Mouse (Mus musculus): ENCODE measurements around the gene Fam173a. TPM values are rescaled to one million over a fixed set of nuclear protein-coding genes. Genes with fewer than 3 reads are reported as not detected.
A peak's percentile ranks its signal among the peaks of the same experiment; 100 is the strongest.

The Fam173a gene
- polyA plus RNA-seq, 1 experiment from 2014 or later, result 93.8 TPM

GRCm38 (mm10) chr17:25830806-25831431 is 38.2 kb upstream of the Fam173a start:
- H3K9me3 ChIP-seq (ENCODE audit: control insufficient read depth, low read length), result no peaks in the 10 kb centered on the region
- ATAC-seq (replicated peaks; ENCODE audit: low FRiP score, low TSS enrichment, low read depth) (no peak), DNase-seq (ENCODE audit: low spot score) (no peak)
- no peaks in the 10 kb centered on the region for H3K27me3 ChIP-seq (replicated peaks; ENCODE audit: control insufficient read depth, insufficient read depth, low read length)
- H3K4me1 ChIP-seq (replicated peaks; ENCODE audit: control insufficient read depth, insufficient read depth, low read length), result peaks cover 44% of the 10 kb centered on the region
- no peak overlapping the region for H3K4me3 ChIP-seq (ENCODE audit: low read depth, low read length)
- 84% methylated on average over 14 of the region's 14 CpGs for WGBS
- peaks cover 46% of the 10 kb centered on the region for H3K36me3 ChIP-seq (ENCODE audit: control insufficient read depth, insufficient read depth, low read length)
- peak overlapping the region; percentile 97; the same call in 1 of the 2 replicates for H3K4me2 ChIP-seq (ENCODE audit: low read length)
- H3K9ac ChIP-seq (ENCODE audit: low read length), result no peak overlapping the region
- no peak overlapping the region for H3K27ac ChIP-seq (ENCODE audit: low read depth)

DNA sequence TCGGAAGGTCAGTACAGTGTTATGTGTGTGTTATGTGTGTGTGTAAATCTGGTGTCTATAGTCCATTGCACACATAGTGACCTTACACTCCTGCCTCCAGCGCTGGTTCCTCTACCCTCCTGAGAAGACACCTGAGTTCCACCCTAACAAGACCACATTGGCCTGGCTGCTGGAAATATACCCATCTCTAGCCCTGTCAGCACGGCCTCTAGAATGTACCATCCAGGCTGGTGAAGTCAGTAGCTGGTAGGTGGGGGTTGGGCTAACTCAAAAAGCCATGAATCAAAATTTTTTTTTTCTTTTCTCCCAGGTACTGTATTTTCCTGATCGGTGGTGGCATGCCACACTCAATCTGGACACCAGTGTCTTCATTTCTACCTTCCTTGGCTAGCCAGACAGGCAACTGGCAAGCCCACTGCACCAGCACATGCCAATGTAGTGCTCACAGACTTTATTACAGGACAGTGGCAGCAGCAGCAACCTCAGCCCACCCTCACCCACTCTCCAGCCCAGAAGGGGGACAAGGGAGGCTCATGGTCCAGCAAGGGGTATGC is 37.6 kb upstream of the Fam173a start:
- WGBS, result 77% methylated on average over 4 of the region's 4 CpGs
- Histone ChIP-seq H3K9me3 (ENCODE audit: control insufficient read depth, low read length) (no peaks in the 10 kb centered on the region), H3K4me1 (replicated peaks; ENCODE audit: control insufficient read depth, insufficient read depth, low read length) (peaks cover 44% of the 10 kb centered on the region), H3K9ac (ENCODE audit: low read length) (no peak overlapping the region; the same call in 1 of the 2 replicates), H3K4me3 (ENCODE audit: low read depth, low read length) (no peak overlapping the region), H3K27me3 (replicated peaks; ENCODE audit: control insufficient read depth, insufficient read depth, low read length) (no peaks in the 10 kb centered on the region), H3K36me3 (ENCODE audit: control insufficient read depth, insufficient read depth, low read length) (peaks cover 49% of the 10 kb centered on the region), H3K27ac (ENCODE audit: low read depth) (no peak overlapping the region), H3K4me2 (ENCODE audit: low read length) (peak overlapping the region; percentile 85)
- no peak for ATAC-seq (replicated peaks; ENCODE audit: low FRiP score, low TSS enrichment, low read depth)
- DNase-seq (ENCODE audit: low spot score), result no peak

- H3K36me3 ChIP-seq (ENCODE audit: control insufficient read depth, insufficient read depth, low read length), result peaks cover 45% of the 10 kb centered on the region
- ATAC-seq (replicated peaks; ENCODE audit: low FRiP score, low TSS enrichment, low read depth) (no peak), DNase-seq (ENCODE audit: low spot score) (no peak)
- H3K4me1 ChIP-seq (replicated peaks; ENCODE audit: control insufficient read depth, insufficient read depth, low read length), result peaks cover 47% of the 10 kb centered on the region
- H3K9ac ChIP-seq (ENCODE audit: low read length), result peak overlapping the region; percentile 68
- 38% methylated on average over 8 of the region's 8 CpGs for WGBS
- peak overlapping the region; percentile 85 for H3K4me2 ChIP-seq (ENCODE audit: low read length)
- peak overlapping the region; percentile 69 for H3K4me3 ChIP-seq (ENCODE audit: low read depth, low read length)
- H3K9me3 ChIP-seq (ENCODE audit: control insufficient read depth, low read length), result no peaks in the 10 kb centered on the region
- peak overlapping the region; percentile 82 for H3K27ac ChIP-seq (ENCODE audit: low read depth)
- H3K27me3 ChIP-seq (replicated peaks; ENCODE audit: control insufficient read depth, insufficient read depth, low read length), result no peaks in the 10 kb centered on the region
These were observed 36.9 kb upstream of the Fam173a start for GRCm38 (mm10) chr17:25829558-25830017.

GRCm38 (mm10) chr17:25828712-25829557 is 36.2 kb upstream of the Fam173a start, which contains the start of gene Jmjd8:
Gene Jmjd8, plus strand, starts transcription at chr17:25828867.
- ATAC-seq (replicated peaks; ENCODE audit: low FRiP score, low TSS enrichment, low read depth) (peak; percentile 32), DNase-seq (ENCODE audit: low spot score) (peak; percentile 90)
- H3K4me3 ChIP-seq (ENCODE audit: low read depth, low read length), result peak within 1 kb of the TSS; percentile 69
- H3K27ac ChIP-seq (ENCODE audit: low read depth), result peak within 1 kb of the TSS; percentile 82
- H3K9me3 ChIP-seq (ENCODE audit: control insufficient read depth, low read length), result no peaks in the 10 kb centered on the region
- no peaks in the 10 kb centered on the region for H3K27me3 ChIP-seq (replicated peaks; ENCODE audit: control insufficient read depth, insufficient read depth, low read length)
- H3K9ac ChIP-seq (ENCODE audit: low read length), result peak within 1 kb of the TSS; percentile 68
- H3K36me3 ChIP-seq (ENCODE audit: control insufficient read depth, insufficient read depth, low read length), result peaks cover 45% of the 10 kb centered on the region
- H3K4me2 ChIP-seq (ENCODE audit: low read length), result peak within 1 kb of the TSS; percentile 85
- WGBS, result 1% methylated on average over 32 of the region's 32 CpGs
- peaks cover 47% of the 10 kb centered on the region for H3K4me1 ChIP-seq (replicated peaks; ENCODE audit: control insufficient read depth, insufficient read depth, low read length)

DNA sequence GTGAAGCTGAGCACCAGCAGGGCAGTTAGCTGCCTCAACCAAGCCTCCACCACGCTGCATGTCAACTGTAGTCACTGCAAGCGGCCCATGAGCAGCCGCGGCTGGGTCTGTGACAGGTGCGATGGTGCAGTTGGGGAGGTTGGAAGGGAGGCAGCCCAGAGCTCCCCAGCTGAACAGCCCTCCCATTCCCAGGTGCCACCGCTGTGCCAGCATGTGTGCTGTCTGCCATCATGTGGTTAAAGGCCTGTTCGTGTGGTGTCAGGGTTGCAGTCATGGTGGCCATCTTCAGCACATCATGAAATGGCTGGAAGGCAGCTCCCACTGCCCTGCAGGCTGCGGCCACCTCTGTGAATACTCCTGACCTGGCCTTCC is 35.5 kb upstream of the Fam173a start:
- DNase-seq (ENCODE audit: low spot score), result no peak
- 84% methylated on average over 8 of the region's 8 CpGs for WGBS
- H3K9ac ChIP-seq (ENCODE audit: low read length), result no peak overlapping the region
- H3K27ac ChIP-seq (ENCODE audit: low read depth), result peak overlapping the region; percentile 82
- ATAC-seq (replicated peaks; ENCODE audit: low FRiP score, low TSS enrichment, low read depth), result no peak
- peak overlapping the region; percentile 85 for H3K4me2 ChIP-seq (ENCODE audit: low read length)
- H3K4me3 ChIP-seq (ENCODE audit: low read depth, low read length), result peak overlapping the region; percentile 69
- H3K4me1 ChIP-seq (replicated peaks; ENCODE audit: control insufficient read depth, insufficient read depth, low read length), result peaks cover 45% of the 10 kb centered on the region
- H3K9me3 ChIP-seq (ENCODE audit: control insufficient read depth, low read length), result no peaks in the 10 kb centered on the region
- H3K36me3 ChIP-seq (ENCODE audit: control insufficient read depth, insufficient read depth, low read length), result peaks cover 45% of the 10 kb centered on the region
- H3K27me3 ChIP-seq (replicated peaks; ENCODE audit: control insufficient read depth, insufficient read depth, low read length), result no peaks in the 10 kb centered on the region

DNA sequence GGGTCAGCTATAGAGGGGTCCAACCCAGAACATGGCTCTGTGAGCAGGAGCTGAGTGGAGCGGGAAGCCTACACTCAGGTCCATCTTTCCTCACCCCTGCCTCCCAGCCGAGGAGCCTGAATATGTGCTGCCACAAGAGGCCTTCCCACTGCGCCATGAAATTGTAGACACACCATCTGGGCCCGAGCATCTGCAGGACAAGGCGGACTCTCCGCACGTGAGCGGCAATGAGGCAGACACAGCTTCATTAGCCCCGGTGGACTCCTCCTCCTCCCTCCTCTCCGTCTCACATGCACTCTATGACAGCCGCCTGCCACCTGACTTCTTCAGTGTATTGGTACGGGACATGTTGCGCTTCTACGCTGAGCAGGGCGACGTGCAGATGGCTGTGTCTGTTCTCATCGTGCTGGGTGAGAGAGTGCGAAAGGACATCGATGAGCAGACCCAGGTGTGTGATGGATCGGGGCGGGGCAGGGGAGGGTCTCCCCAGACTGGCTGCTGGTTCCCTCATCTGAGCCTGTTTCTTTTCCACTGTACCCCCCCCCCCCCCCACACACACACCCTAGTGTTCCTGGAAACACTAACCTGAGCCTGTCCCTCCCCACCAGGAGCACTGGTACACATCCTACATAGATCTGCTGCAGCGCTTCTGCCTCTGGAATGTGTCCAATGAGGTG is 35.0 kb upstream of the Fam173a start:
- 96% methylated on average over 22 of the region's 22 CpGs for whole genome bisulfite sequencing
- Histone ChIP-seq H3K27ac (ENCODE audit: low read depth) (no peak overlapping the region), H3K4me1 (replicated peaks; ENCODE audit: control insufficient read depth, insufficient read depth, low read length) (peaks cover 45% of the 10 kb centered on the region), H3K27me3 (replicated peaks; ENCODE audit: control insufficient read depth, insufficient read depth, low read length) (no peaks in the 10 kb centered on the region), H3K9me3 (ENCODE audit: control insufficient read depth, low read length) (no peaks in the 10 kb centered on the region), H3K4me2 (ENCODE audit: low read length) (no peak overlapping the region), H3K36me3 (ENCODE audit: control insufficient read depth, insufficient read depth, low read length) (peaks cover 45% of the 10 kb centered on the region), H3K4me3 (ENCODE audit: low read depth, low read length) (no peak overlapping the region), H3K9ac (ENCODE audit: low read length) (no peak overlapping the region)
- ATAC-seq (replicated peaks; ENCODE audit: low FRiP score, low TSS enrichment, low read depth) (no peak), DNase-seq (ENCODE audit: low spot score) (no peak)

DNA sequence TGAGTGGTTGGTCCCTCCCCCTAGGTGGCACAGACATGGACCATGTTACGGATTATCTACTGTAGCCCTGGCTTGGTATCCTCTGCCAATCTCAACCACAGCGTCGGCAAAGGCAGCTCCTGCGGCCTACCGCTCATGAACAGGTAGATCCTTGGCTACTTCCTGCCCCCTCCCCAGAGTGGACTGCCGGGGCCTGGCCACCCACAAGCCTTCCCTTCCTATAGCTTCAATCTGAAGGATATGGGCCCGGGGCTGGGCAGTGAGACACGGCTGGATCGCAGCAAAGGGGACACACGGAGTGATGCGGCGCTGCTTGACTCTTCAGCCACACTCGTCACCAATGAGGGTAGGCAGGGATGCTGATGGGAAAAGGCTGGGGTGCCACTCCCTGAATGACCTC is 34.3 kb upstream of the Fam173a start:
- DNase-seq (ENCODE audit: low spot score) (no peak), ATAC-seq (replicated peaks; ENCODE audit: low FRiP score, low TSS enrichment, low read depth) (no peak)
- Histone ChIP-seq H3K27ac (ENCODE audit: low read depth) (no peak overlapping the region), H3K27me3 (replicated peaks; ENCODE audit: control insufficient read depth, insufficient read depth, low read length) (no peaks in the 10 kb centered on the region), H3K9ac (ENCODE audit: low read length) (no peak overlapping the region), H3K4me1 (replicated peaks; ENCODE audit: control insufficient read depth, insufficient read depth, low read length) (peaks cover 44% of the 10 kb centered on the region), H3K4me2 (ENCODE audit: low read length) (no peak overlapping the region), H3K36me3 (ENCODE audit: control insufficient read depth, insufficient read depth, low read length) (peaks cover 45% of the 10 kb centered on the region), H3K9me3 (ENCODE audit: control insufficient read depth, low read length) (no peaks in the 10 kb centered on the region), H3K4me3 (ENCODE audit: low read depth, low read length) (no peak overlapping the region)
- 93% methylated on average over 13 of the region's 13 CpGs for WGBS

DNA sequence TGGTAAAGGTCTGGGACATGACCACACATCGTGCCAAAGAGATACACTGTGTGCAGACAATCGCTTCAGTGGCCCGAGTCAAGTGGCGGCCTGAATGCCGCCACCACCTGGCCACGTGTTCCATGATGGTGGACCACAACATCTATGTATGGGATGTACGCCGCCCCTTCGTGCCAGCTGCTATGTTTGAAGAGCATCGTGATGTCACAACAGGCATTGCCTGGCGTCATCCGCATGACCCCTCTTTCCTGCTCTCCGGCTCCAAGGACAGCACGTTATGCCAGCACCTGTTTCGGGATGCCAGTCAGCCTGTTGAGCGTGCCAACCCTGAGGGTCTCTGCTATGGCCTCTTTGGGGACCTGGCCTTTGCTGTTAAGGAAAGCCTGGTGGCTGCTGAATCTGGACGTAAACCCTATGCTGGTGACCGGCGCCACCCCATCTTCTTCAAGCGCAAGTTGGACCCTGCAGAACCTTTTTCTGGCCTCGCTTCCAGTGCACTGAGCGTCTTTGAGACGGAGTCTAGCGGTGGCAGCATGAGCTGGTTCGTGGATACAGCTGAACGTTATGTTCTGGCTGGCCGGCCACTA is 33.4 kb upstream of the Fam173a start:
- no peak overlapping the region for H3K4me3 ChIP-seq (ENCODE audit: low read depth, low read length)
- H3K9me3 ChIP-seq (ENCODE audit: control insufficient read depth, low read length), result no peaks in the 10 kb centered on the region
- WGBS, result 96% methylated on average over 27 of the region's 27 CpGs
- peaks cover 5% of the 10 kb centered on the region; the same call in 1 of the 2 replicates for H3K27me3 ChIP-seq (replicated peaks; ENCODE audit: control insufficient read depth, insufficient read depth, low read length)
- DNase-seq (ENCODE audit: low spot score) (no peak), ATAC-seq (replicated peaks; ENCODE audit: low FRiP score, low TSS enrichment, low read depth) (no peak)
- H3K4me1 ChIP-seq (replicated peaks; ENCODE audit: control insufficient read depth, insufficient read depth, low read length), result peaks cover 35% of the 10 kb centered on the region
- H3K27ac ChIP-seq (ENCODE audit: low read depth), result no peak overlapping the region
- H3K36me3 ChIP-seq (ENCODE audit: control insufficient read depth, insufficient read depth, low read length), result peaks cover 36% of the 10 kb centered on the region
- no peak overlapping the region for H3K4me2 ChIP-seq (ENCODE audit: low read length)
- H3K9ac ChIP-seq (ENCODE audit: low read length), result no peak overlapping the region

All from intestine, embryonic 14.5 days (tissue).